In the genomic region with DNA sequence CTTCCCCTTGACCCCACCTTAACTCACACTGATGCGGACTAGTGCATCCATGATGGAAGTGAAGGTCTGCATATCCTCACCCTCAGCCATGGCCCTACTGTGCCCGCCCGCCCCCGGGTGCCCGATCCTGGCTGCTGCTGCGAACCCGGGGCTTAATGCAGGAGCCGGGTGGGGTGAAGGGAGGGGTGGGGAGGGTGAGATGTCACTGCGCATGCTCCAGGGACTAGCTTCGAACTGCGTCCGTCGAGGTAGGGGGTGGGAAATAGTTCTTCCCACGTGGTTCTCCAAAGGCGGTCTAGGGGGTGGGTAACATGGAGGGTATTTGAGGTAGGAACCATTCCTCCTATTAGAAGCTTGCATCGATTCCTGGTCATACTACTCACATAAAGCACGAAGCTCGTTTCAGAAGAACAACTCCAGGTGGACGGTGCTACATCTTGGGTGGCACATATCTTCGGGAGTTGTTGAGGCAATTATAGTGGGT, we compare ENCODE assay signal across 8 mouse cellular contexts. TPM values are rescaled to one million over a fixed set of nuclear protein-coding genes. Genes with fewer than 3 reads are reported as not detected.
DNase-seq lines count a peak whose midpoint lies in the region; ATAC-seq and TF ChIP-seq lines count a peak whose summit lies in the region.

Gene Krtcap2, plus strand, starts transcription at position 279 of the 484 bp plus-strand sequence.

- peak; percentile 11 for ATAC-seq in Patski
- ATAC-seq in intestine, embryonic 15.5 days: peak; percentile 29
- ATAC-seq in liver, embryonic 15.5 days (ENCODE audit: insufficient read depth): no peak

- TF ChIP-seq CTCF in CH12.LX (conservative IDR thresholded peaks at IDR 0.05 in 1 of 2, IDR thresholded peaks at IDR 0.05 in 1 of 2; ENCODE audit: low read depth in 2 of 2, low read length in 2 of 2) (no peak), Patski (IDR thresholded peaks at IDR 0.05) (no peak)

- WGBS in embryonic facial prominence, embryonic 10.5 days: 3% methylated on average over 20 of the region's 20 CpGs
- 5% methylated on average over 20 of the region's 20 CpGs for WGBS in intestine, embryonic 15.5 days
- 7% methylated on average over 20 of the region's 20 CpGs for WGBS in liver, embryonic 15.5 days (ENCODE audit: insufficient replicate concordance)

- in situ Hi-C loops in CH12.LX (cut with MboI; ENCODE audit: low pct_ligation_motif_present, low pct_unique_long_range_greater_than_20kb, low sequenced_read_pairs) (loop anchor here (5.0 kb wide), 1 partner anchor 52 kb away; no protein-coding TSS in a partner anchor), Patski (cut with MboI; ENCODE audit: low pct_unique_long_range_greater_than_20kb) (loop anchor here (5.0 kb wide), 2 partner anchors 37 to 62 kb away; partner anchors contain the start of gene Efna1)

- no peak for TF ChIP-seq RAD21 in CH12.LX (IDR thresholded peaks at IDR 0.05; ENCODE audit: low read depth, low read length)

- POLR2A ChIA-PET in Patski (lab: Charles Lee): interaction anchor here (0.6 to 5.8 kb wide), 17 partner anchors 11 to 242 kb away, joined by 3 to 39 read pairs (median 4); partner anchors contain the start of genes Efna1, Muc1 and Slc50a1

- CTCF ChIA-PET in Patski (lab: Charles Lee): interaction anchor here (0.7 to 5.3 kb wide), 20 partner anchors 9 to 93 kb away, joined by 3 to 51 read pairs (median 7); partner anchors contain the start of genes Dpm3, Efna1, Gba and Slc50a1

- TF ChIP-seq POLR2A in CH12.LX (IDR thresholded peaks at IDR 0.05; ENCODE audit: low read depth, low read length): no peak

- no peaks in the 10 kb centered on the region for H3K9me3 ChIP-seq in CH12.LX (replicated peaks; ENCODE audit: low read length)
- H3K9me3 ChIP-seq in embryonic facial prominence, embryonic 10.5 days: no peaks in the 10 kb centered on the region
- H3K9me3 ChIP-seq in intestine, embryonic 15.5 days: no peaks in the 10 kb centered on the region
- no peaks in the 10 kb centered on the region for H3K9me3 ChIP-seq in liver, embryonic 15.5 days (replicated peaks)

- peak within 1 kb of the TSS; percentile 75 to 84 (median 80) for H3K4me3 ChIP-seq in CH12.LX (replicated peaks in 1 of 3; ENCODE audit: low read depth in 2 of 3, low read length in 2 of 3, poor library complexity in 1 of 3)
- H3K4me3 ChIP-seq in embryonic facial prominence, embryonic 10.5 days: peak within 1 kb of the TSS; percentile 68
- peak within 1 kb of the TSS; percentile 62 for H3K4me3 ChIP-seq in intestine, embryonic 15.5 days (replicated peaks)
- H3K4me3 ChIP-seq in liver, embryonic 15.5 days (replicated peaks): peak within 1 kb of the TSS; percentile 78

- peak within 1 kb of the TSS; percentile 90 for H3K9ac ChIP-seq in CH12.LX (ENCODE audit: insufficient read depth, low read depth)
- peak within 1 kb of the TSS; percentile 79 for H3K9ac ChIP-seq in intestine, embryonic 15.5 days
- peak within 1 kb of the TSS; percentile 73 for H3K9ac ChIP-seq in liver, embryonic 15.5 days

- H3K27me3 ChIP-seq in CH12.LX (replicated peaks): no peaks in the 10 kb centered on the region
- no peaks in the 10 kb centered on the region for H3K27me3 ChIP-seq in Patski
- peaks cover 30% of the 10 kb centered on the region for H3K27me3 ChIP-seq in embryonic facial prominence, embryonic 10.5 days (replicated peaks; ENCODE audit: low read depth, poor library complexity, severe bottlenecking)
- H3K27me3 ChIP-seq in intestine, embryonic 15.5 days (replicated peaks): 0 out of 2 replicates have a peak, but pooled peaks cover 6% of the 10 kb centered on the region
- H3K27me3 ChIP-seq in liver, embryonic 15.5 days: peaks cover 35% of the 10 kb centered on the region

- peaks cover 17% of the 10 kb centered on the region for H3K79me2 ChIP-seq in CH12.LX (replicated peaks; ENCODE audit: control insufficient read depth, extremely low read depth, insufficient read depth, poor library complexity, severe bottlenecking)

- peaks cover 22 to 41% of the 10 kb centered on the region in 2 experiments for H3K36me3 ChIP-seq in CH12.LX (replicated peaks in 1 of 2; ENCODE audit: control insufficient read depth in 1 of 2, insufficient read depth in 1 of 2, low read length in 1 of 2)
- peaks cover 29% of the 10 kb centered on the region for H3K36me3 ChIP-seq in embryonic facial prominence, embryonic 10.5 days (replicated peaks)
- 0 out of 2 replicates have a peak, but pooled peaks cover 10% of the 10 kb centered on the region for H3K36me3 ChIP-seq in intestine, embryonic 15.5 days
- H3K36me3 ChIP-seq in liver, embryonic 15.5 days (replicated peaks): no peaks in the 10 kb centered on the region; the same call in 1 of the 2 replicates

- H3K4me1 ChIP-seq in CH12.LX (ENCODE audit: control insufficient read depth in 1 of 2, insufficient read depth in 2 of 2): peaks cover 6 to 64% of the 10 kb centered on the region in 2 experiments
- H3K4me1 ChIP-seq in embryonic facial prominence, embryonic 10.5 days: peaks cover 57% of the 10 kb centered on the region
- peaks cover 36% of the 10 kb centered on the region for H3K4me1 ChIP-seq in intestine, embryonic 15.5 days (replicated peaks)
- peaks cover 56% of the 10 kb centered on the region for H3K4me1 ChIP-seq in liver, embryonic 15.5 days (replicated peaks)

- DNase-seq in CH12.LX (ENCODE audit: extremely low read depth): peak; percentile 60
- no peak for DNase-seq in Patski (ENCODE audit: low read depth, low spot score)
- peak; percentile 56 for DNase-seq in embryonic facial prominence, embryonic 10.5 days (ENCODE audit: low spot score)
- no peak for DNase-seq in gonadal fat pad, adult 2 months (ENCODE audit: low read depth)
- DNase-seq in right cerebral cortex, postnatal 14 days: peak; percentile 75
- no peak for DNase-seq in urinary bladder, adult 18-20 months (ENCODE audit: low spot score in 2 of 2)

- no peak for TF ChIP-seq EP300 in CH12.LX (IDR thresholded peaks at IDR 0.05; ENCODE audit: low read length)

- dilution Hi-C loops in CH12.LX (cut with MboI; ENCODE audit: extremely low pct_ligation_motif_present, extremely low pct_unique_long_range_greater_than_20kb, low sequenced_read_pairs): no loop called here

- H3K4me2 ChIP-seq in CH12.LX (ENCODE audit: insufficient read depth, low read depth, poor library complexity, severe bottlenecking): peak within 1 kb of the TSS; percentile 87
- peak within 1 kb of the TSS; percentile 83 for H3K4me2 ChIP-seq in intestine, embryonic 15.5 days (replicated peaks)
- H3K4me2 ChIP-seq in liver, embryonic 15.5 days: peak within 1 kb of the TSS; percentile 90

- H3K27ac ChIP-seq in CH12.LX (ENCODE audit: insufficient read depth, low read depth): peak within 1 kb of the TSS; percentile 48
- peak within 1 kb of the TSS; percentile 88 for H3K27ac ChIP-seq in embryonic facial prominence, embryonic 10.5 days (replicated peaks)
- peak within 1 kb of the TSS; percentile 70 for H3K27ac ChIP-seq in intestine, embryonic 15.5 days
- peak within 1 kb of the TSS; percentile 69 for H3K27ac ChIP-seq in liver, embryonic 15.5 days (replicated peaks)

TF ChIP-seq in CH12.LX, 34 proteins besides CTCF, POLR2A, EP300 and RAD21:
- TF ChIP-seq MAZ (IDR thresholded peaks at IDR 0.05; ENCODE audit: low read depth, low read length) (peak; percentile 75), GABPA (IDR thresholded peaks at IDR 0.05; ENCODE audit: insufficient replicate concordance, low read depth, low read length) (no peak), USF1 (IDR thresholded peaks at IDR 0.05; ENCODE audit: low read depth, low read length) (peak; percentile 37; the same call in 1 of the 2 replicates), MAX (IDR thresholded peaks at IDR 0.05; ENCODE audit: low read length) (peak; percentile 95), USF2 (conservative IDR thresholded peaks at IDR 0.05; ENCODE audit: low read depth, low read length) (peak; percentile 49; the same call in 1 of the 2 replicates), NRF1 (IDR thresholded peaks at IDR 0.05; ENCODE audit: low read depth, low read length) (peak; percentile 90), RCOR1 (conservative IDR thresholded peaks at IDR 0.05; ENCODE audit: low read depth, low read length) (no peak), MEF2A (IDR thresholded peaks at IDR 0.05; ENCODE audit: borderline replicate concordance, low read depth, low read length) (peak; percentile 20; the same call in 1 of the 2 replicates), MXI1 (IDR thresholded peaks at IDR 0.05; ENCODE audit: low read depth, low read length) (peak; percentile 79)
TF ChIP-seq in CH12.LX: peak in this region for 7.

RNA-seq across cellular contexts. Expression of gene Krtcap2, which starts in this region (rescaled TPM):
- total RNA-seq in CH12.LX (2012; rRNA removed) (141 and 143 TPM in 2 replicates), CH12.LX (2014; rRNA removed) (127 and 180 TPM in 2 replicates)
- polyA plus RNA-seq in CH12.LX (2012; ENCODE audit: insufficient read length, low read depth) (198 and 230 TPM in 2 replicates), Patski (2021) (236 TPM)
- 244 and 262 TPM in 2 replicates for polyA plus RNA-seq in embryonic facial prominence, embryonic 10.5 days (2016; fragmentation: Nextera tagmentation; extraction: Ambion mirVana)
- polyA plus RNA-seq in gonadal fat pad, adult 2 months (2012; rRNA removed): 120 and 144 TPM in 2 replicates
- 348 and 351 TPM in 2 replicates for polyA plus RNA-seq in intestine, embryonic 15.5 days (2015; fragmentation: Nextera tagmentation; extraction: Ambion mirVana)
- 116 and 126 TPM in 2 replicates for polyA plus RNA-seq in liver, embryonic 15.5 days (2015; fragmentation: Nextera tagmentation; extraction: Ambion mirVana)

Comparison
In these comparisons a context has a peak if more than half of its experiments do, and no peak if none do; other contexts are left out.
1. DNase-seq: peak in CH12.LX (single experiment), embryonic facial prominence, embryonic 10.5 days (single experiment) and right cerebral cortex, postnatal 14 days (single experiment); none in Patski (single experiment), gonadal fat pad, adult 2 months (single experiment) and urinary bladder, adult 18-20 months (0 of 2).
2. Peak in every context shown above with its lines, with median percentiles within 50 percentile points of each other: H3K27ac ChIP-seq, H3K4me2 ChIP-seq, H3K4me3 ChIP-seq and H3K9ac ChIP-seq.